Mouse (Mus musculus) thymus, postnatal 25 days (tissue): Measurements from ENCODE around the gene Rasal1.

Source experiments
- DNase-seq: peaks from one replicate; pipeline ENCODE4 v3.0.0; 2022

The Rasal1 gene

DNA sequence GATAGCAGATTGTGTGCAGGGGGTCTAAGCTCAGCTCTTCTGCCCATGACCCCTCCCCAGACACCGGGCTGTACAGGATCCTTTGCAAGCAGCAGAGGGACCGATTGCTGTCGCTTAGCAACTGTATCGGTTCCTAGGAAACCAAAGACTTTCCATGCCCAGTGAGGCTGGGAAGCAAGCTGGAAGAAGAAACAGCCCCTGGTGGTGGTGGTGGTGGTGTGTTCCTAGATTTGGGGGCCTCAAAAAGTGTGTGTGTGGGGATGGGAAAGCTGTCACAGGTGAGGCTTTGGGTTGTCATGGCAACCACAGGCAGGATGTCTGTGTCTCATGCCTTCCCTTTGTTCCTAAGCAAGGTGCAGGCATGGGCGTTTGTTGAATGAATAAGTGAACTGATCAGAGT lies 12.2 kb downstream of the Rasal1 start:
- no peak for DNase-seq

DNA sequence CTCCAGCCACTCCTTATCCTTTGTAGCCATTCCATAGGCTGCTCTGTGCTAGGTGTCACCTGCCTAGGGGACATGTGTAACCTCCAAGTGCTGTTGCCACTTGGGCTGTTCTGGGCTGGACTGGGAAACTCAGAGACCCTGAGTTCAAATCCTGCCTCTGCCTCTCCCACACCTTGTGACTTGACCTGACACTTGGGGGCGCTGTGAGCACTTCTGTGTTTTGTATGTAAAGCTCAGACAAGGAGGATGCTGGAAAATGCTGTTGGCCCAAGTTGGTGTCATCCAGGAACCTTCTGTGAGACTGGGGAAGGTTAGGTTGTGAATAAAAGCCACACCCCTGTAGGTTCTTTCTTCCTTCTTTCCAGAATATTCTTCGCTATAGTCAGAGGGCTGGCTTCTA lies 16.3 kb downstream of the Rasal1 start:
- no peak for DNase-seq

DNA sequence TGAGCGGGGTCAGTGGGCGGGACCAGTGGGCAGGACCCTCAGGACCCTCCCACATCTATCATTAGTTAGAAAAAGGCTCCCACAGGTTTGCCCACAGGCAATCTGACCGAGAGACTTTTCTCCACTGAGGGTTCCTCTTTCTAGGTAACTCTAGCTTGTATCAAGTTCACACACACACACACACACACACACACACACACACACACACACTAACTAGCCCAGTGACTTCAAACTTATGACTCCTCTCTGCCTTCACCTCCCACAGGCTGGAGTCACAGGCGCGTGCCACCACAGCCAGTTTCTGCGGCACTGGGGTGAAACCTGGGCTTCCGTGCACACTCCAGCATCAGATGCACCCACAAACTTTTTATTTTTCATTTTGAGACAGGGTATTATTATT lies 20.1 kb downstream of the Rasal1 start:
- no peak for DNase-seq

DNA sequence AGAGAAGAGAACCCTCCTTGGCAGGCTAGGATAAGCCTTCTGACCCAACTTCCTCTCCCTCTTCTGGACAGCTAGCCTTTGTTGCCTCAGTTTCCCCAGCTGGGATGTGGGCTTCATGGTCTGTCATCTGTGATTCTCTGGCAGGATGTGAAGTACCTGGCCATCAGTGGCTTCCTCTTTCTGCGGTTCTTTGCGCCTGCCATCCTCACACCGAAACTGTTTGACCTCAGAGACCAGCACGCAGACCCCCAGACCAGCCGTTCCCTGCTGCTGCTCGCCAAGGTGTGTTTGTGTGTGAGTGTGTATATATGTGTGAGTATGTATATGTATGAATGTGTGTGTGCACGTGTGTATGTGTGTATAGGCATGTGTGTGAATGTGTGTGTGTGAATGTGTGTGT lies 21.5 kb downstream of the Rasal1 start:
- no peak for DNase-seq

DNA sequence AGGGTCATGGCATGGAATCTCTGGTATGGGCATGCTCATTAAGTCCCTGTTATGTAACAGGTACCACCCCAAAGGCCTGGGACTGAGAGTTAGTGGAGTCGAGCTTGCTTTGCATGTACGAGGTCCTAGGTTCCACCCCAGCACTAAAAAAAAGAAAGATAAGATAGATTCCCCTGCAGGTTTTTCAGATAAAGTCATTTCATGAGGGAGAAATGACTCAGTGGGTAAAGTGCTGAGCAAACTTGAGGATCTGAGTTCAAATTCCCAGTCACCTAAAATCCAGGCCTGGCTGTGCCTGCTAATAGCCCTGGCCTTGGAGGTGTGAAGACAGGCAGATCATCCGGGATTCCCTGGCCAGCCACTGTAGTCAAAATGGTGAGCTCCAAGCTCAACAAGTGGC lies 23.3 kb downstream of the Rasal1 start:
- DNase-seq = no peak

DNA sequence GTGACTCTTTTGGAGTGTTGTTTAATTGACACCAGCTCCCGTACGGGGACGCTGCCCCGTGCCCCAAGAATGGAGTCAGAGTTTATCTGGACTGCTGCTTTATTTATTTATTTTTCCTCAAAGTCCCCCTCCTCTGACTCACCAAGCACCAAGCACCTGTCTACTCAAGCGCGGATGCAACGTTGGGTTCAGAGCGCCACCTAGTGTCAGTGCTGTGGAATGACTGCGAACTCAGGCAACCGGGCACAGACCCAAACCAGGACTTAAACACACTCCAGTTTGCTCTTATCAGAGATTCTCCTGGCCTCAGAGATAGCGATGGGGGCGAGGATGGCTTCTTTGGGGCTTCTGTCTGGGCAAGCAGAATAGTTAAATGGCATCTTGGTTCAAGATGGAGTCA lies 25.0 kb downstream of the Rasal1 start:
- peak; percentile 84 for DNase-seq

DNA sequence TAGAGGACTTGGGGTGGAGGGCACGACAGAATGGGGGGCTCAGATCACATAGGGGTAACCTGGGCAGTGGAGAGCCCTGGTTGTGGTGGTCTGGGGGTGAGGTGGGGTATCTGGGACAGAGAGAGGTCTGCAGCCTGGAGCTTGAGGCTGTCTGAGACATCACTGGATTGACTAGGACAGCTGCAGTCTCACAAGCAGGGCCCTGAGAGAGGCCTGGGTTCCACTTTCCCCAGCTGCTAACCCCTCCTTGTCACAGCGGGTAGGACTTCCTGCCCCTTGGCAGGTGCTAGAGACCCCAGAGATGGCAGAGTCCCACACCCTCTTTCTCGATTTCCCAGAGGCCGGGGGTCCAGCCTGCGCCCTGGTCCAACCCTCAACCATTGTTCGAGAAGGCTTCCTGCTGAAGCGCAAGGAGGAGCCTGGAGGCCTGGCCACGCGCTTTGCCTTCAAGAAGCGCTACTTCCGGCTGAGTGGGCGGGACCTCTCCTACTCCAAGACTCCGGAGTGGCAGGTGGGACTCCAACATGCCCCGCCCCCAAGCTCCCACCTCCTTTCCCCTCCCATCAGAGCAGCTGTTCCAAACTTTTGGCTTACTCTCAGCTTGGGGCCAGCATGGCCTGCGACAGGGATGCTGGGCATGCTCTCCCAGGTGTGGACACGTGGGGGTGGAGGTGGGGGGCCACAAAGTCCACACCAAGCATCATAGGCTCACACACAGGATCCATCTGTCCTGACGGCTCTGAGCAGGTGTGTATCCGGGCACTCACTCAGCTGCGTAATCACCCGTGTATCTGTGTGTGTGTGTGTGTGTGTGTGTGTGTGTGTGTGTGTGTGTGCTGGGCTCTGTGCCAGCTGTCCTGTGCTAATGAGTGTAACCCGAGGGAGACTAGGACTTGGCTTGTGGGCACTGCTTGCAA lies 25.9 kb downstream of the Rasal1 start:
- DNase-seq = peak; percentile 64

DNA sequence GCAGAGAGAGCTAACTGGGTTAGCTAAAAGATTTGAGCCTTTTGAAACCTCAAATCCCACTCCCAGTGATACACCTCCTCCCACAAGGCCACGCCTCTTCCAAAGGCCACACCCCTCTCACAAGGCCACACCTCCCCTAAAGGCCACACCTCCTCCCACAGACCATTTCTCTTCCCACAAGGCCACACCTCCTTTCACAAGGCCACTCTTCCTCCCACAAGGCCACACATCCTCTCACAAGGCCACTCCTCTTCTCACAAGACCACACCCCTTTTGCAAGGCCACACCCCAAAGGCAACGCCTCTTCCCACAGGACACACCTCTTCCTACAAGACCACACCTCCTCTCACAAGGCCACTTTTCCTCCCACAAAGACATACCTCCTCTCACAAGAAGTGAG lies 28.9 kb downstream of the Rasal1 start:
- DNase-seq = peak; percentile 32

DNA sequence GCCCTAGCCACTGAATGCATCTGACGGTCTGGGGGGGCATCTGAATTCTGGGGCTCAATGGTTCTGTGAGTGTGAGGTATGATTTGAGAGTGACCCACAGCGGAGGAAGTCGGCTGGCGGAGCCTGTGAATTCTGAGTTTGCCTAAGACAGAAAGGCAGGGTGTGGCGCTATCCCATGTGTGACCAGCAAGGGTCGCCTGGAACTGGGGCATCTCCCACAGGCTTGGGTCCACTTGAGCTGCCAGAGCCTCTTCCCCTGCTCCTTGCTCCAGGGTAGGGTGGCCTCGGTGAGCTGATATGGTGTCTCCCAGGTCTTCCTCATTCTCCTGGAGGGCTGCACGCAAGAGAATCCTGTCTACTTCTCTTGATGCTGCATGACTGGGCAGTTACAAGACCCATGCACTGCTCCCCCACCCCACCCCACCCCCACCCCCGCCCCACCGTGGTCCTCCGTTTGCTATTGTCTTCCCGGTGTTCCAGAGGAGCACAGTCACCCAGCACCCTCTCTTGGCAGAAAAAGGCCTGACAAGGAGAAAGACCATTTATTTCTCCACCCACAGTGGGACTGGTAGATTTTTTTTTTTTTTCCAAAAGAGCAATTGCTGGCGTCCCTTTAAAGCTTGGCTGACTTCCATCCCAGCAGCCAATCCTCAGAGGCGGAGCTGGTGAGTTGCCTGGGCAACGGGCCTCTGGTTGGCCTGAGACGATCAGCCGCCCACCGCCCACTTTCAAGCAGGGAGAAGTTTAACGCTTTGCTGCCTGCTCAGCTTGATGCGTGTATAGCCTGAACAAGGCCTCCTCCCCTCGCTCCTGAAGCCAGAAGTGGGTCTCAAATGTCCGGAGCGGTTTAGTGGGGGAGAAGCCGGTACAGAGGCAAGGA lies 31.3 kb downstream of the Rasal1 start:
- peak; percentile 57 for DNase-seq

DNA sequence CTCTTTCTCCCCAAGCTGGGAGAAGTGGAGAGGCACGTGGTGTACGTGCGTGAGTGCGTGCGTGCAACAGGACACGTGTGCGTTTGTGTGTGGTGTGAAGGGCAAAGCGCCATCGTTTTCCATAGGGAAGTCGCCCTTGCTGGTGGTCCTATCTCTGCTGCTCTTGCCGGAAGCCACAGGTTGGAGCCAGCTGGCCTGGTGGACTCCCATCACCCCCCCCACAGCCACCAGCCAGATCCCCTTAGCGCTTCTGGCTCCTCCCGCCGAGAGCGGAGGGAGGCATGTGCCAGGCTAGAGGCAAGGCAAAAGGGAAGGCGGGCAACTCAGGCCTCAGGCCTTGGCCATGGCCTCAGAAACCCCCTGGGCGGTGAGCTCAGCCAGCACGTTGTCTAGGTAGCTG lies 32.3 kb downstream of the Rasal1 start:
- no peak for DNase-seq

DNA sequence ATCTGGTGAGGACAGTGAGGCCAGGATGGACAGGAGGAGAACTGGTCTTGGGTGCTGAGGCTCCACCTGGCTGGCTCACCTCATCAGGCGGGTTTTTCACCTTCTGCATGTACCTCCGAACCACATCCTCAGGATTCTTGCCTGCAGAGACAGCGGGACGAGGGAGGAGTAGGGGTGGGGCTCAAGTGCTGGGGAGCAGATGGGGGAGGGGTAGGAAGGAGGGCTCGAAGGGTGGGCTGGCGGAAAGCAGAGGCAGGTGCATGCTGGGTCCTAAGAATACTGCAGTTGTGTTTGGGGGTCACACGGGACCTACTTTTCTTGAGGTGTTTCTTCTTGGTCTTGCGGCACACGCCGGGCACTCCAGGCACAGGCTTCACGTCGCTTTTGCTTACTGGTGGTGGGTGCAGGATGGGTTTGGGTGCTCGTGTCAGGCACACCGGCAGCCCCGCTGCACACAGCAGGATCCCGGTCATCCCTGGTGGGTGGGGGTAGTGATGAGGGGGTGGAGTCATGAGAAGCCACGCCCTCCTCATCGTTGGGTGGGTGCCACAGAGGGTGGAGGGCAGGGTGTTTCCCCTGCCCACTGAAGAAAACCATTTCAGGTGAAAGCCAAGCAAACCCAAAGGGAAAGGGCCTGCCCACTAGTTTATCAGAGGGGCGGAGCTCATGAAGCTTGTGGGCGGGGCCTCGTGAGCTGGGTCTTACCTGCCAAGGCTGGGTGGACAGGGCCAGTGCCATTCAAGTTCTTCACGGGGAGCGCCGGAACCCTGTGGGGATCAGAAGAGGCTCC lies 34.6 kb downstream of the Rasal1 start:
- DNase-seq = peak; percentile 18

DNA sequence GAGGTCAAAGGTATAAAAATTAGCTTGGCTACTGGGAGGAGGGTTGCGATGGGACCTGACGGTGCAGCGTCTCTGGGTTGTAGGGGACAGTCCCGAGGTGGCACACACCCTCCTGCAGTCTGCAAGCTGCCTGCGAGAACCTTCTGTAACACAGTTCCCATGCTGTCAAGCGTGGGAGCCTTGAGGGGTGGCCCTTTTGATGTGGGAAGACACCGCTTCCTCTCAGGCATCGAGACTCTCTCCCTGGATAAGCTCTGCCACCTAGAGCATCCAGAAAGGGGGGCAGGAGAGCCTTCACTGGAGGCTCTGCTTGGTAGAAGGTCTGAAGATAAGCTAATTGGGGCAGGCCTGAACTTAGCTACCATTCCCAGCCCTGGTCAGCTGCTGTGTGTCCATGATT lies 37.1 kb downstream of the Rasal1 start:
- DNase-seq = peak; percentile 88

DNA sequence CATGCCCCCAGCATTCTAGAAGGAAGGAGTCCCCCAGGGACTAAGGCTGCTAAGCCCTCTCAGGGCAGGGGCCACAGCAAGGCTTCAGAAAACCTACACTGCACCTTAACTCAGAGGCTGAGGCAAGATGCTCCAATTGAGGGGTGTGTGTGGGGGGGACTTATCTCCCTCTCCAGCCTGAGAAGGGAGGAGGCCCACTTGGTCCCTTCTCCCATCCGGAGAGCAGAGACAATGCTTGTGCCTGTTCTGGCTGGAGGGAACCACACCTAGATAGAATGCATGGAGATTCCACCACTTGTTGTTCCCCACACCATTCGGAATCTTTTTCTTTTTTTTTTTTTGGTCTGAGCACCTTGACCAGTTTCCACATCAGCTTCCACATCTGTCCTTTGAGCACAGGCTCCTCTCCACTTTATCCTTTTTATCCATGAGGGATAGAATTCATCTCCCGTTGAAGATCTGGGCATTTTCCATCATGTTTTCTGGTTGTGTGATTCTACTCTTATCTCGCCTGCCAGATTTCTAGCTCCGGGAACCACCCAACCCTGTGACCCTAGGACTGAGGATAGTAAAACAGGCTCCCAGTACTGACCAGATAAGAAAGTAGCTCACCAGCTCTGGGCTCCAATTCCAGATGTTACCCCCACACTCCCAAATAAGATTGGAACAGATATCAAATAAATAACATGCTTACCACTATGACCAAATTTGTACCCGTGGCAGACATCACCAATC lies 38.3 kb downstream of the Rasal1 start:
- DNase-seq = no peak

DNA sequence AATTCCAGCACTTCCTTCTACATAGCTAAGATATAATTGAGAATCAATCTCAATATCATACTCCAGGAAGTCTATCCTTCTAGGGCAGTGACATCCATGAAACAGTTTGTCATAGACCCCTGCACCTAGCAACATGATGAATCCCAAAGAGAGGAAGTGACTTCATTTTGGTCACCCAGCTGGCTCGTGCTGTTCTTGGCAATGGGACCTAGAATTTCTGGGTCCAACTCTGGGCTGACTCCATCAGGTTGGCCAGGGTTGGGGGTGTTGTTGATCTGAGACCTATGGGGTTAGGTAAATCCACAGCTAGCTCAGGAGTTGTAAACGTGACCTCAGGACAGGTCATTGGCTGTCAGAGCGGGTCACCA lies 38.9 kb downstream of the Rasal1 start:
- no peak for DNase-seq

DNA sequence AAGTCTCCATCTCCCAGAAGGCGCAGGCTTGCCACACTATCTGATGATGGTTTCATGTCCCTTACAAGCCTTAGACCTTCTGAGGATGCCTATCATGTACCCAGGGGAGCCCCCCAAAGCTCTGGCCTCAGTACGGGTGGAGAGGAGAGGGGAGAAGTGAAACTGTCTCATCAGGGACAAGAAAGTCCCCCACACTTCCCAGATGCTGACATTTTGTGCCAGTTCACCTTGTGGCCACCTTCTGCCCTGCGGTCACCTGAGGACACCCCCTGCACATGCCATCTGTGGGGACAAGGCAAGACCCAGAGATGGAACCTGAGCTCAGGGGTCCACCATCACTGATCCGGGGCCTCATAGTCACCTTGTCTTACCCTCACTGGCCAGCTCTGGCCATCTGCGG lies 39.3 kb downstream of the Rasal1 start:
- no peak for DNase-seq

DNA sequence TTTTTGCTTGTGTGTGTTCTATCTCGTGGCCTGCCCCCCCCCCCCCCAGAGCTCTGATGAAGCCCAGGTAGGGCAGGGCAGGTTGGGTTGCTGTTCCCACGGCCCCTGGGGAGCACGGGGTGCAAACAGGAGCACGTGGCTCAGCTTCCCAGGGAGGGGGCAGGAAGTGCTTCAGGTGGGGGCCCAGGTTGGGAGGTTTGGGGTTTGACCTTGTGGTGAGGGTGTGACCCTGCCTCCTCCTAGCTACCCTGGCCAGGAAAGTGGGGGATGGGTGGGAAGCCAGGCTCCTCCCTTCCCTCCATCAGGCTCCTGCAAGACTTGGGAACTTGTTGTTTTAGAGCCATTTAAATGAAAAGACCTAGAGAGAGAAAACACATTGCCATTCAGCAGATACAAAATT lies 39.8 kb downstream of the Rasal1 start:
- peak; percentile 78 for DNase-seq

DNA sequence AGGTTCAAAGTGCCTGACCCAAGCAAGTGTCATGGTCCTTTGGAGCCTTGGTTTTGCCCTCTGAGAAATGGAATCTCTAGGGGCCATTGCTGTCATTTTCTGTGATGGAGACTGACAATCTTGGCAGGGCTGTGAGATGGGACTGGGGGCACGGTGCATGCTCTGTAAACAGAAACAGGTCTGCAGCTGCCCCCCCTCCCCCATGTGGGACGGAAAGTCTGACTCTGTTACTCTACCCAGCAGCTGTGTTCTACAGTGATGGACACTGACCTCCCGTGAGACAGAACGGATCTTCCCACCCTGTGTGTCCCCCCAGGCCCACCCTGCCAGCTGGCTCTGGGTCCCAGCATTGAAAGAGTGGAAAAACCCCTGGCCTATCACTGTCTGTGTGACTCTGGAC lies 41.8 kb downstream of the Rasal1 start:
- DNase-seq = no peak

DNA sequence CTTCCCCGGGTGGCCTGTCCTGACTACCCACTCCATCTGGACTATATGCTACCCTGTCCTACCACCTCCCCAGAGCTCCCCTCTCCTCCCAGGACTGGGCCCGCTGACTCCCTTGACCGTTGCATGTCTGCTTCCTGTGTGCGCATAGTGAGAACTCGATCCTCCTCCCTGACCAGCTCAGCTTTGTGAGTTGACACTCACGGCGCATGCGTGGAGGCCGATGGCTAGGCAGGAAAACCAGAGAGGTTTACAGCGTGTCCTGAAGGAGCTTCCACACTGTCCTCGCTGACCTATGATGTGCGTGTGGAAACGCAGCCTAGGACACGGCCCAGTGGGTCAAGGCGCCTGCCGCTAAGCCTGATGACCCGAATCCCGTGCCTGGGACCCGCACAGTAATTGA lies 43.4 kb downstream of the Rasal1 start:
- DNase-seq = no peak

DNA sequence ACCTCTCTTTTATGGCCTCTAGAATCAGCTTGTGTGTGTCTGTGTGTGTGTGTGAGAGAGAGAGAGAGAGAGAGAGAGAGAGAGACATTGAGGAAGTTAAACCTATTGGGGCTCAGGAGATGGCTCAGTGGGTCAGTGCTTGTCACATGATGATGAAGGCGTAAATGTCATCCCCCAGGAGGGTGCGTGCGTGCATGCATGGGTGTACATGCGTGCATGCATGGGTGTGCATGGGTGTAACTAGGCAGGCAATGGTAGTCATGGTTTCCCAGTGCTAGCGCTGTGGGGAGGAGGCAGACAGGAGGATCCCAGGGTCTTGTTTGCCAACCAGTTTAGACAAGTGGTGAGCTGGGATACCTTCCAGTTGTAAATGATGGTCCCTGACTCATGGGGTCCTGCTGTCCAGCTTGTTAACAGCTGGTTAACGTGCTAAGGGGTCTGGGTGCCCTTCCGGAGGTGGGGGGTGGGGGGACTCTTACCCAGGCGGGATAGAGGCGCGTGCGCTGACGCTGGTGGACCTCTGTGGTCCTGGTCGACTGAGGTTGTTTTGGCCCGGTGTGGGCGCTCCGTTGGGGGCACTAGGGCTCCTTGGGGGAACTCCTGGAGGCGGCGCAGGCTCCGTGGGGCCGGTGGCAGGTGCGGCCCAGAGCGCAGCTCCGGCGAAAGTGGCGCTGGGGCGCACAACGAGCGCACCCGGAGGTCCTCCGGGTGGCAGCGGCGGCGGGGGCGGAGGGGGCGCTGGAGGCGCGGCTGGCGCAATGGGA lies 45.5 kb downstream of the Rasal1 start:
- DNase-seq = peak; percentile 27

DNA sequence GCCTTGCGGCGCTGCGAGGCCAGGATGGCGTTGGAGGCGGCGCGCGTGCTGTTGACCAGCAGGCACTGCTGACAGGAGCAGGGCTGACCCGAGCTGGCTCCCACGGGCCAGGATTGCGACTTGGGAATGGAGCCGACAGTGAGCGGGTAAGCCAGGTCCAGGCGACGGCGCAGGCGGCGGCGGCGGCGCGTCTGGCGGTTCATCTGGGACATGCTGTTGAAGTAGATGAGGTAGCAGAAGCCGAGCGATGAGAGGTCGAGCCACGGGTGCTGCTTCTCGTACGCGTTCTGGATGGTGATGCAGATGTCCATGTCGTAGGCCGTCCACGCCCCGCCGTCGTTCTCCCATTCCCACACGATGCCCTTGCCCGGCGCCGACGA lies 46.1 kb downstream of the Rasal1 start:
- DNase-seq = no peak

DNA sequence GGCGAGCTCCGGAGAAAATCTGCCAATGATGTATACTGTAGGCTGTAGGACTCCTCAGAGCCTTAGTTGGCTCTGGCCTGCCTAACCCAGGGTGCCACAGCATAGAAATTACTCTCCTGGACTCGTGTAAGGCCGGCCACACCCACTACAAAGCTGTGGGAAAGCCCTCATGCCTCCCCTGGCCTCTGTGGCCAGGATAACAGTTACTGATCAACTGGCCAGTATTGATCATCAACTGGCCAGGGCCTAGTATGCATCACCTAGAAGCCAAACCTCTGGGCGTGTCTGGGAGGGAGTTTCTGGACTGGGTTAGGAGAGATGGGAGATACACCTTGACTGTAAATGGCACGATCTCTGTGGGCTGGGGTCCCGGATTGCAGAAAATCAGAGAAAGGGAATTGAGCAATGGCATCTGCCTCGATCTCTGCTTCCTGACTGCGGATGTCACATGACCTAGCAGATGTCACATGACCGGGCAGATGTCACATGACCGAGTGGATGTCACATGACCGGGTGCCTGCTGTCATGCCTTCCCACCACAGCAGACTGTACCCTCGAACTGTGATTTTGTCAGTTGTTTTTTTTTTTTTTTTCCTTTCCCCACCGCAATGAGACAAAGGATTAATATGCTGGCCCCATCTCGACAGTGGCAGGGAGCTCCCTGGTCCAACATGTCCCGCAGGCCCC lies 47.6 kb downstream of the Rasal1 start:
- no peak for DNase-seq
